Mouse (Mus musculus) CD4-positive, CD25-positive, alpha-beta regulatory T cell, adult 4 months (primary cell): Measurements from ENCODE around the gene Helz2. TPM values are rescaled to one million over a fixed set of nuclear protein-coding genes. Genes with fewer than 3 reads are reported as not detected.

ENCODE experiments used
- ATAC-seq: one replicate; pipeline ENCODE4 v1.8.0; 2017
- polyA plus RNA-seq, 2 experiments: library from polyadenylated mRNA; unstranded; fragments of 100-300 nt; shearing (Covaris generic); gene quantifications; one replicate each; pipeline ENCODE4 v1.2.1; 2017

The Helz2 gene
- 10 to 100 TPM; 19.7 to 25.9 TPM for polyA plus RNA-seq

DNA sequence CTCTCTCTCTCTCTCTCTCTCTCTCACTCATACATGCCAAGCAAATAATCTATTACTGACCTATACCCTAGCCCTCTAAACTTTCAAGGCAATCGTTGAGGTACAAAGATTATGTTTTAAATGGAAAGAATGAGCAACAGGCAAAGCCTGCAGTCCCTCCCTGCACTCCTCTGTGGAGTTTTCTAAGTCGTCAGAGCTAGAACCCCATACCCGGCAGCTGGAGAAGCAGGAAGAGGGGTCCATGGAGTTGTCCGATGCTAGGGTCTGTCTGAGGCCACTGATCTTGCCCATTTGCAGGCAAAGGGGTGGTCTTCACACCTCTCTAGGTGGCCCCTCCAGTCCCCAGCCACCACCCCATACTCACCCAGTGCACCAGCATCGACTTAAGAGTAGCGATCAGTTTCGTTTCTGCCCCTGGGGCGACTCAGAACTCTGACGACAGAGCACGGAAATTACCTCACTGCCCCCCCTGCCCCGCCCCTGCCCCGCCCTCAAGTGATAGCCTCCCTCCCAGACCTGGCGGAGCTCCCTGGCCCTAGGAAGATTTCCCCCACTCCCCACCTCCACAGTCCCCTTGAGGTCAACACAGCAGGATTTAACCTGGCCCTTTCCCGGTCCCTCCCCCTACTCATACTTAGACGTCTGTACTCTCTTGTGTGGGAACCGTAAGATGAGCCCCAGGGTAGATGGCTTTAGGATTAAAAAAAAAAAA is at the start of gene Helz2:
Gene Helz2, minus strand, starts transcription at position 426 of the 712 bp plus-strand sequence.
- peak; percentile 95 for ATAC-seq

GRCm38 (mm10) chr2:181290937-181291336 is 49.1 kb upstream of the Helz2 start:
- no peak for ATAC-seq

- ATAC-seq, result no peak
Observed at GRCm38 (mm10) chr2:181288691-181289090, 46.9 kb upstream of the Helz2 start.

GRCm38 (mm10) chr2:181287958-181288350 is 46.1 kb upstream of the Helz2 start, which contains the start of gene Gmeb2:
Gene Gmeb2, minus strand, starts transcription at chr2:181288035.
- ATAC-seq, result peak; percentile 96

DNA sequence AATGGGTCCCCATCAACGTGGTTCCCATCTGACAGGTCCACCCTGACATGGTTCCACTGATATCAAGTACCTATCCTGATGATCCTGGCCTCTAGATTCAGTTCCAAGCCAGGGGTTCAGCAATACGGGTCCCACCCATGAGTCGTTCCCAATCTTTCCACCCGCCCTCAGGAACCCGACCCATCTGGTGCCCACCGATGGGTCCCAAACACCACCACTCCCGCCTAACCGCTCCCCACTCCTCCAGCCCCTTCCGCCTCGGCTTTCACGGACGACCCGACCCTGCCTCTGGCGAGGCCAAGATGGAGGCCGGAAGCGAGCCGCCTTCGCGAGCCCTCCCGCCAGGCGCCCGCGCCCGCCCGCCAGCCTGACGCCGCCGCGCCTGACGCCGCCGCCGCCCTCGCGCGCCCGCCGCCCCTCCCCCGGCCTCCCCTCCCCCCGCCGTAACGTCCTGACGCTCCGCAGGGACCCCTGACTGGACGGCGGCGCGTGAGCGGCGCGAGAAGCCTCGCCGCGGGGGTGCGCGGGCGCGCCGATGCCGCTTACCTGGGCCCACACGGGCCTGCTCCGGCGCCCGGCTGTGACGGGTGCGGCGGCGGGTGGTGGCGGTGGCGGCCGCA is 45.6 kb upstream of the Helz2 start:
- peak; percentile 61 for ATAC-seq

DNA sequence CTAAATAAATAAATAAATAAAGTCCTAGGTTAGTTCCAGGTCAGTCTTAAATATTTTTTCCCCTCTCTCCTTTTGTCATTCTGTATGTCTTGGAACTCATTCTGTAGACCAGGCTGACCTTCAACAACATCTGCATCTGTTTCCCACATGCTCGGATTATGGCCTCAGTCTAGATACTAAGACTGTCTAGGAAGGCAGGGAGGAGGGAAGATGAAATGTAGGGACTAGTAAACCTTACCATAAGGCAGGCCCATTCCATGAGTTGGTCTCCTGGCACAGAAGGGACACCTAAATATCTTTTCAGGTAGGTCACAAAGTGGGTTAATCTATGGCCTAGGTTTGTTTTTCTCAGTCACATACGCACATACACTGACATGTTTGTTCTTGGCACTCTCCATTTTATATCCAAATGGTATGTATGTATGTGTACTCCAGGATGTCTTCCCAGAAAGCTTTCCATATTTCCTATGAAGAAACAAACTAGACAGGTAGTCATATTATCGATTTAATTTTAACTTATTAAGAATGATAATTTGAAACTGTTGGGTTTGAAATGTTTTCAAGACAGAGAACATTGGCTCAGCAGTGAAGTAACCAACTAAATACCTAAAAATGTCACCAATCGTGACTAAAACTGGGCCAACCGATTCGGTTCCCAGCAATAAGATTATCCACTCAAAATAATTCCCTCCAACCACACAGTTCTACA is 45.0 kb upstream of the Helz2 start:
- ATAC-seq, result no peak

DNA sequence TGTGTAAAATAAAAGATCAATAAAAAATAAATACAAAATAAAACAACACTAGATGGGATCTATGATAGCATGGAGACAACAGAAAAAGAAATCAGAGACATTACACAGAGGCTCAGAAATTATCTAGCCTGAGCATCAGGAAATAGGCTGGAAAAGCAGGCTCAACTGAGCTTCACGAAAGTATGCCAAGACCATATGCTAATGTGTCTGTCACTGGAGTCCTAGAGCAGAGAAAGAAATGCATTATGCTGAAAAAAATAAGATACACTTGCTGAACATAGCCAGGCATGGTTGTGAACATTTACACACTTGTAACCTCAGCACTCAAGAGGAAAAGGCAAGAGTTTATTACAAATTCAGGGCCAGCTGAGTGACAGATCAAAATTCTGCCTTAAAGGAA is 38.1 kb upstream of the Helz2 start:
- ATAC-seq, result no peak

DNA sequence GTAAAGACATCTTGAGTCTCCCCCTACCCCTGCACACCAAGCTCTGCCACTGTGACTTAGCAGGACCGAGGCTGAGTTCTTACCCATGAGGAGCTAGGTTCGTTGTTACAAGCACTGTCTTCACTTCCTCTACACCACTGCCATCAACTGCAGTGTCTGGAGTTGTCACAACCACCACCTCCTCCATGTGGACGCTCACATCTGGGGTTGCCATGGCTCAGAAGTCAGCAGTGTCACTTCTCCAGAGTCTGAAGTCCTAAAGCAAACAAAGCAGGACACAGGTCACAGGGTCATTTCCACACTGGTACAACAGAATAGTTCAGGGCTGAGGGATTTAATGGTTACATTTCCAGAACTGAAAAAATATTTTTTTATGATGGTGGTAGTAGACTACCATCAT is 36.0 kb upstream of the Helz2 start:
- ATAC-seq, result no peak

DNA sequence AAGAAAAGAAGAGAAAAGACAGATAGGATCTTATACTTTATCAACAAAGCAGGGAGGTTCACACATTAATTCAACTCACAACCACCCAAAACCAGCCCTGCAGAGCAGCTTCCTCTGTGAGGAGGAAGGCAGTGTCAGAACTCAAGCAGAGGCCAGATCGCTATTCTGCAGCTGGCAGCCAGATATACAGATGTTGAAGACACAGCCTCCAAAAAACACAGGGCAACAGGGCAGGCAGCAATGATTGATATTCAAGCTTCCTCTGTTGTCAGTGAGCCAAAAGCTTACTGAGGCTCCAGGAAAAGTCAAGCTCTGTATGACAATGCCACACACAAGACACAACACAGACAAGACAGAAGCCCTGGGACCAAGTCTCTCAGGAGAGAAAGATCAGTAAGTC is 34.9 kb upstream of the Helz2 start:
- no peak for ATAC-seq

DNA sequence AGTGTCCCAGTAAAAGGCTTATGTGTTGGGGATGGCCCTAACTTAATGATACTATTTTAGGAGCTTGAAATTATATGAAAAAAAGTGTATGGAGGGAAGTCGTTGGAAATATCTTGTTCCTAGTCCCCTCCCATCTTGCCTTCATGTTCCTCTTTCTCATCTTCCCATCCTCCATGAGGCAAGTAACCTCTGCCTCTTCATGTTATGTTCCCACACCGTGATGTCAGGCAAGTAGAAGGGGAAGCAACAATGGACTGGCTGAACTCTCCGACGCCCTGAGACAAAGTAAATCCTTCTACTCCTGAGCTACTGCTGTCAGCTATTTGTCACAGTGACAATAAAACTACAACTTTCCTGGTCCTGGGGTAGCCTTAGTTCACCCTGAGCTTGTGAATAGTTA is 32.8 kb upstream of the Helz2 start:
- ATAC-seq, result no peak

- no peak for ATAC-seq
Observed at GRCm38 (mm10) chr2:181273829-181274228, 32.0 kb upstream of the Helz2 start.

GRCm38 (mm10) chr2:181272092-181272491 is 30.3 kb upstream of the Helz2 start:
- no peak for ATAC-seq

DNA sequence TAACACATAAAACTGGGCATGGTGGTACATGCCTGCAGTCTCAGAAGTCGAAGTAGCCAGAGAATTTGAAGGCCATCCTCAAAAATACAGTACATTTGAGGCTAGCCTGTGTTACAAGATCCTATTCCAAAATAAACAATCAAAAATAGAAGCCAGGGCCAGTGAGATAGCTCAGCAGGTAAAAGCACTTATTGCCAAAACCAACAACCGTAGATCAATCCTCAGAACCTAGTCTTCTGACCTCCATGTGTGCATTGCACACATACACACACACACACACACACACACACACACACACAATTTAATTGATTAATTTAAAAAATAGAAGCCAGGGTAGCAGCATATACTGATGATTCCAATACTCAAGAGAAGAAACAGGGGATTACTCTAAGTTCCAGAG is 25.0 kb upstream of the Helz2 start:
- no peak for ATAC-seq

DNA sequence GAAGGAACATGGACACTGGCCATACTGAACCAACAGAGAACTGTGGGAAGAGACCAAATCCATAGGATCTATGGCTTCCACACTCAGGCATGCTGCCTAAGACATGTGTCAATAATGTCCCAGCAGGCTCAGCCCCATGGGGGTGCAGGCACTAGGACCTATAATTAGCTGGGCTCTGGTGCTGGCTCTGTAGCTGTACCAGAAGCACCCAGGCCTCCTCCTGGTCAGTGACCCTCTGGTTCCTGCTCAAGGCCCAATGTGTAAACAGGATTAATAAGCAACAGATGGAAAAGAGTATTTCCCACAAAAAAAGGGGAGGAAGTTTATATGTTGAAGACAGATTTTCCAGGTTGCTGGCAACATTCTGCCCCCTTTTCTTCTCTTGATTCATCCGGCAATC is 11.4 kb upstream of the Helz2 start:
- ATAC-seq, result no peak

DNA sequence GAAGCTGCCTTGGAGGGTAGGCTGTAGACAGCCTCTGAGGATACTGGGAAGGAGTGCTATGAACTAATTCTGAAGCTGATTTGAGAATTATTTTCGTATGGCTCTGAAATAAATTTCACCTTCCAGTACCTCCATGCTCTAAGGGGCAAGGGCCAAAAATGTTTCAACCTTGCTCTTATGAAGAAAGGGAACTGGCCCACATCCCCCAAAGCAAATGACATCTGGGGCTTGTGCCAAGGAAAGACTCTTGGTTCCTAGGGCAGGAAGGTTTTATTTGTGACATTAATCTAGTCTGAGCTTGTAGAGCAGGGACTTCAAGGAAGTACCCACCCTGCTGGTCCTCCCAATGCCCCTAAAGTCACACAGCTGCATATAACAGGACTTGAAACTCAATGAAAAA is 10.0 kb upstream of the Helz2 start:
- ATAC-seq, result no peak

DNA sequence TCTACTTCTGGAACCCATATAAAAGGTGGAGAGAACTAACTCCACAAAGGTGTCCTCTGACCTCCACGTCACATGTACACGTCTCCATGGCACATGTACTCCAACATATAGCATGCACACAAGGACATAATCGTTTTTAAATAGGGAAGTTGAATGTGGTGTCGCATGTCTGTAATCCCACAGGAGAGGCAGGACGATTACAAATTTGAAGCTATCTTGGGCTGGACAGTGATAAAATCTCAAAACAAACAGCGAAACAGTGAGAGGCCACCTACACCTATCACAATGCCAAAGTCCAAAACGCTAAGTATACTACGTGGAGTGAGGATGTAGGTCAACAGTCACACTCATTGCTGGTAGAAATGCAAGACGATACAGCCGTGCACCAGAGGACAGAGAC is 7.4 kb upstream of the Helz2 start:
- no peak for ATAC-seq

DNA sequence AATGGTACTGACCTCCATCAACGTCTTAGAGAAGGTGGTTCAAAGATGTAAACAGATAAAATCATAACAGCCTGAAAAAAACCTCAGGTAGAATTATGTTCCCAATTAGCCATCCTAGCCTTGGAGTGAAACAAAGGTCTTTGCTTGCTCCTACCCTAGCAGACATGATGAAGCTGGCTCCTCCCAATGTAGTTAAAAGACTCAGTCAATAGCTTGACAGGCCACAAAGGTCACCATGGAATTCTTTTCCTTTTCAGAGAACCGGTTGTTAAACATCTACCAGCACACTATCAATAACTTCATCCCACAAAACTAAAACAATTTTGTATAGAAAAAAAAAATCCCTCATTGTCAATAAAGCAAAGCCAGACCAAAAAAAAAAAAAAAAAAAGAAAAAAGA is 3.2 kb upstream of the Helz2 start:
- ATAC-seq, result no peak

DNA sequence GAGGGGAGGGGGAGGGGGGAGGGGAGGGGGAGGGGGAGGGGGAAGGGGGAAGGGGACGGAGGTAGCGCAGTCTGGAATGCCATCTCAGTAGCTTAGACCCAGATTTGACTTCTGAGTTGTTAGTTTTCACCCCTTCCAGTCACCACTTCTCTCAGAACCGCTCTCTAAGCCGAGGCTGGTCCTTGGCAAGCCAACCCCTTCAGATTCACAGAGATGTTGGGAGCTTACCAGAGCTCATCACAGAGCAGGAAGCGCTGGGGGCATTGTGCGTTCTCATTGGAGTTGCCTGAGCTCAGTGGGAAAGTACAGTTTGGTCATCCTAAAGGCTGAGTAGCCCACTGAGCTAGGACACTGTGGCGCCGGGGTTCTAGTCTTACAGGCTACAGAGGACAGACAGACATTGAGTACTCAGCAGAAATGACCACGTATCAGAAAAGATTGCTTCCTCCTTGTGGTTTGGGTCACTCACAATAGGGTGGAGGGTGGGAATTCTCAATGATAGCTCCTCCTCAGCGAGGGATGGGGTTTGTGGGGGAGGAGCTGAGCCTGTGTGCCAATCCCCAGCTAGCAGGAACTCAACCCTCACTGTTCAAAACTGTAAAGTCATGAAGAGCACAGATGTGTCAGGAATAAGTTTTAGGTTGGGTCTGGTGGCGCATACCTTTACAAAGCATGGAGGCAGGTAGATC is 2.0 kb upstream of the Helz2 start:
- no peak for ATAC-seq

- ATAC-seq, result no peak
Observed at GRCm38 (mm10) chr2:181242314-181242665, 463 bp upstream of the Helz2 start.

- ATAC-seq, result no peak
Observed at GRCm38 (mm10) chr2:181240806-181241440, 904 bp downstream of the Helz2 start.

DNA sequence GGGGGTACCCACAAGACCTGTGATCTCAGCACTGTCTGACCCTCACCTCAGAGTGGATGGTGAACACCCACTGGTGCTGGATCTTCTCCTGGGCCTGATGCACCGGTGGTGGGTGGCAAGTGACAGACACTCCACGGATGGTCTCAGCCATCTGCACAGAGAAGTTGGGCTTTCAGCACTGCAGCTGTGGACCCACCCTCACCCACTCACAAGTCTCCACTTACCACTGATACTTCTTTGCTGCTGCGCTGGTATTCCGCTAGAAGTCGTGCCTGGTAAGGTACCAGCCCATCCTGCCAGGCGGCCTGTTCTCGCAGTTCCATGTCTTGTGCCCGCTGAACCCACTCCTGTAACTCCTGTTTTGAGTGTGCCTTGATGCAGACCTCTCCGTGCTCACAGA is 2.6 kb downstream of the Helz2 start:
- no peak for ATAC-seq

- ATAC-seq, result no peak
Observed at GRCm38 (mm10) chr2:181238861-181239260, 3.0 kb downstream of the Helz2 start.

GRCm38 (mm10) chr2:181238091-181238610 is 3.7 kb downstream of the Helz2 start:
- no peak for ATAC-seq
